29 mouse cellular contexts compared by ENCODE assay signal in the genomic region with DNA sequence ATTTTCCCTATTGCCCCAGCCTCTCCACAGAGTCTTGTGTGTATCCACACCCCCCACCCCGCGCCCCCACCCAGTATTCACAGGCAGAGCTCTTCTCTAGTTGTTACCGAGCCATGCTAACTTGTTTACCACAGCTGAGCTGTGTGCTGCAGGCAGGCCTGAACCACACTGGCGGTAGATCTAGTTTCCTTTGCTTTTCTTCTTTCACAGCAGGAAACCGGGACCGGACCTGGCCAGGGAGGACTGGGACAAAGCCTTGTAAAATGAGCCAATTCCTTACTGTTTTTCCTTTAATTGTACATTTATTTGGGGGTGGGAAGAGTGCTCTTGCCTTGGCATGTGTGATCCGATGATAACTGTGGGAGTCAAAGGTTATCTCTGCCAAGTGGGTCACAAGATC.
DNase-seq lines count a peak whose midpoint lies in the region; ATAC-seq and TF ChIP-seq lines count a peak whose summit lies in the region.
"Had no signal": no experiment of that assay in that cellular context is flagged by ENCODE, and none has a peak within 500 bp of the region (broad histone marks: within the 10 kb centered on the region; RNA-seq: fewer than 3 reads in every experiment).

No protein-coding gene starts in this region.

- peak overlapping the region; percentile 69; the same call in 1 of the 2 replicates for H3K27ac ChIP-seq in heart, embryonic 15.5 days
- 0 out of 2 replicates have a peak overlapping the region, but pooled peaks have one; percentile 60 for H3K27ac ChIP-seq in lung, embryonic 15.5 days
- H3K27ac ChIP-seq in hindbrain, postnatal 0 days = no peak overlapping the region
- H3K27ac ChIP-seq: embryonic facial prominence, embryonic 10.5 days; embryonic facial prominence, embryonic 13.5 days; forebrain, embryonic 13.5 days; gastrocnemius, adult 2 months; heart, embryonic 10.5 days; hindbrain, embryonic 14.5 days had no signal

- no peak for ATAC-seq in heart, embryonic 15.5 days (replicated peaks; ENCODE audit: insufficient number of reproducible peaks, insufficient read depth, low FRiP score, low read depth)
- no peak for ATAC-seq in lung, embryonic 15.5 days (ENCODE audit: borderline replicate concordance, extremely low read depth, low FRiP score, low TSS enrichment)
- ATAC-seq in hindbrain, postnatal 0 days = no peak
- ATAC-seq: activated CD4-positive, CD25-positive, alpha-beta regulatory T cell, adult 4 months; forebrain, embryonic 13.5 days; forebrain, embryonic 16.5 days; intestine, postnatal 0 days had no signal

- TF ChIP-seq CTCF in hindbrain, postnatal 0 days (IDR thresholded peaks at IDR 0.05; ENCODE audit: low read depth) = no peak

- 74% methylated on average over 7 of the region's 7 CpGs for WGBS in heart, embryonic 15.5 days
- 74% methylated on average over 7 of the region's 7 CpGs for WGBS in lung, embryonic 15.5 days
- 58% methylated on average over 7 of the region's 7 CpGs for WGBS in hindbrain, postnatal 0 days

- no peaks in the 10 kb centered on the region for H3K9me3 ChIP-seq in heart, embryonic 15.5 days (replicated peaks)
- no peaks in the 10 kb centered on the region for H3K9me3 ChIP-seq in lung, embryonic 15.5 days
- no peaks in the 10 kb centered on the region for H3K9me3 ChIP-seq in hindbrain, postnatal 0 days (ENCODE audit: low read length)
- H3K9me3 ChIP-seq: embryonic facial prominence, embryonic 10.5 days; embryonic facial prominence, embryonic 13.5 days; forebrain, embryonic 13.5 days; heart, embryonic 10.5 days had no signal

- H3K4me1 ChIP-seq in heart, embryonic 15.5 days (replicated peaks) = peaks cover 9% of the 10 kb centered on the region; the same call in 1 of the 2 replicates
- H3K4me1 ChIP-seq in lung, embryonic 15.5 days = no peaks in the 10 kb centered on the region
- H3K4me1 ChIP-seq in hindbrain, postnatal 0 days (ENCODE audit: insufficient read depth, low read length) = no peaks in the 10 kb centered on the region
- H3K4me1 ChIP-seq: forebrain, embryonic 13.5 days had no signal

- no peaks in the 10 kb centered on the region for H3K36me3 ChIP-seq in heart, embryonic 15.5 days
- H3K36me3 ChIP-seq in lung, embryonic 15.5 days = no peaks in the 10 kb centered on the region
- no peaks in the 10 kb centered on the region for H3K36me3 ChIP-seq in hindbrain, postnatal 0 days (ENCODE audit: insufficient read depth, low read length)
- H3K36me3 ChIP-seq: embryonic facial prominence, embryonic 13.5 days had no signal

- no peak overlapping the region for H3K9ac ChIP-seq in heart, embryonic 15.5 days
- no peak overlapping the region for H3K9ac ChIP-seq in lung, embryonic 15.5 days
- no peak overlapping the region for H3K9ac ChIP-seq in hindbrain, postnatal 0 days (replicated peaks; ENCODE audit: low read length)
- H3K9ac ChIP-seq: embryonic facial prominence, embryonic 13.5 days; forebrain, embryonic 13.5 days; hindbrain, embryonic 14.5 days had no signal

- no peaks in the 10 kb centered on the region for H3K27me3 ChIP-seq in heart, embryonic 15.5 days
- no peaks in the 10 kb centered on the region for H3K27me3 ChIP-seq in lung, embryonic 15.5 days
- no peaks in the 10 kb centered on the region for H3K27me3 ChIP-seq in hindbrain, postnatal 0 days (ENCODE audit: insufficient read depth, low read length)
- H3K27me3 ChIP-seq: CH12.LX; embryonic facial prominence, embryonic 13.5 days; forebrain, embryonic 13.5 days had no signal

- no peak for DNase-seq in heart, adult 8-10 months (ENCODE audit: low spot score)
- DNase-seq in lung, postnatal 4 days = no peak
- DNase-seq in R1 (ENCODE audit: low read depth, low spot score) = peak; percentile 53
- DNase-seq in frontal cortex, adult 2 months (ENCODE audit: extremely low spot score in 1 of 2, low spot score in 1 of 2) = no peak
- DNase-seq in hindbrain, postnatal 0 days (ENCODE audit: low spot score) = no peak
- DNase-seq: adrenal gland, adult 8-10 months; adrenal gland, postnatal 25 days; B cell, adult 2 months; cerebellum, adult 11-12 months; cerebellum, adult 8-10 months; cerebellum, postnatal 10 days; cerebellum, postnatal 36 days; embryo, embryonic 11 days; gastrocnemius, adult 2 months; gastrocnemius, postnatal 14 days; heart, adult 11 months; heart, postnatal 4 days had no signal

- no peak overlapping the region for H3K4me2 ChIP-seq in heart, embryonic 15.5 days
- no peak overlapping the region for H3K4me2 ChIP-seq in lung, embryonic 15.5 days
- H3K4me2 ChIP-seq in hindbrain, postnatal 0 days (ENCODE audit: low read depth, low read length) = no peak overlapping the region
- H3K4me2 ChIP-seq: embryonic facial prominence, embryonic 13.5 days; forebrain, embryonic 13.5 days; hindbrain, embryonic 14.5 days had no signal

- H3K4me3 ChIP-seq in heart, embryonic 15.5 days = no peak overlapping the region
- H3K4me3 ChIP-seq in lung, embryonic 15.5 days = no peak overlapping the region
- no peak overlapping the region for H3K4me3 ChIP-seq in hindbrain, postnatal 0 days (ENCODE audit: low read length)
- H3K4me3 ChIP-seq: embryonic facial prominence, embryonic 10.5 days; embryonic facial prominence, embryonic 13.5 days; erythroblast, embryonic 14.5 days; forebrain, embryonic 13.5 days; gastrocnemius, adult 2 months; heart, embryonic 10.5 days had no signal
